Mouse (Mus musculus) small intestine, adult 2 months (tissue): Measurements from ENCODE around the gene Col5a3. TPM values are rescaled to one million over a fixed set of nuclear protein-coding genes. Genes with fewer than 3 reads are reported as not detected.

Experiments used
- H3K27ac ChIP-seq: fragments of 200-500 bp; 2 replicates; pipeline ENCODE4 v1.5.1; 2012; ENCODE audit warnings: low read depth, low read length, control low read depth, inconsistent platforms; ENCODE audit not compliant: insufficient read depth
- H3K27me3 ChIP-seq: fragments of 200-500 bp; 2 replicates; pipeline ENCODE4 v1.6.1; 2012; ENCODE audit warnings: mild to moderate bottlenecking, moderate library complexity, low read length, inconsistent platforms; ENCODE audit not compliant: control insufficient read depth, insufficient read depth
- H3K36me3 ChIP-seq: fragments of 200-500 bp; 2 replicates; pipeline ENCODE4 v1.6.1; 2012; ENCODE audit warnings: mild to moderate bottlenecking, low read length, control low read depth, inconsistent platforms; ENCODE audit not compliant: control insufficient read depth, insufficient read depth
- H3K4me1 ChIP-seq: fragments of 200-500 bp; 2 replicates; pipeline ENCODE4 v1.6.1; 2012; ENCODE audit warnings: low read length, inconsistent platforms, mixed read lengths; ENCODE audit not compliant: control insufficient read depth, insufficient read depth, insufficient read length
- H3K4me3 ChIP-seq: fragments of 200-500 bp; 2 replicates; pipeline ENCODE4 v1.5.1; 2012; ENCODE audit warnings: low read depth, mild to moderate bottlenecking, control low read depth, inconsistent platforms, low read length, moderate library complexity
- CTCF ChIP-seq: fragments of 200-500 bp; IDR thresholded peaks from 2 replicates; pipeline ENCODE4 v1.5.1; 2012; ENCODE audit warnings: low read depth, mild to moderate bottlenecking, control low read depth, inconsistent platforms, low read length, moderate library complexity, mixed read lengths; ENCODE audit not compliant: insufficient replicate concordance, insufficient read length; ENCODE audit errors: extremely low read depth
- POLR2A ChIP-seq: fragments of 200-500 bp; IDR thresholded peaks from 2 replicates; pipeline ENCODE4 v1.6.1; 2012; ENCODE audit warnings: low read depth, mild to moderate bottlenecking, control low read depth, inconsistent platforms, low read length, moderate library complexity
- WGBS: fragments of 180-500 bp; shearing (Covaris S2); methylation state at CpG from one replicate; pipeline ENCODE4 v1.1.7; 2018; 5-methylcytosine and 5-hydroxymethylcytosine counted together
- polyA plus RNA-seq: library from polyadenylated mRNA; depleted of rRNA; stranded (reverse); fragments of >200 nt; gene quantifications from 2 replicates; pipeline ENCODE4 v1.2.3, GENCODE M21; 2012

Gene Col5a3
- polyA plus RNA-seq, 1 experiment: 2.1 TPM

- H3K27ac ChIP-seq: no peak overlapping the region
- WGBS: 46% methylated on average over 3 of the region's 3 CpGs
- no peaks in the 10 kb centered on the region for H3K4me1 ChIP-seq
- no peak overlapping the region for H3K4me3 ChIP-seq
- no peak for TF ChIP-seq POLR2A
- TF ChIP-seq CTCF: no peak
- H3K36me3 ChIP-seq: no peaks in the 10 kb centered on the region
- H3K27me3 ChIP-seq: no peaks in the 10 kb centered on the region
These were observed 33.6 kb downstream of the Col5a3 start for GRCm38 (mm10) chr9:20781286-20781685.

GRCm38 (mm10) chr9:20765274-20765673 lies 49.6 kb downstream of the Col5a3 start:
- TF ChIP-seq CTCF (no peak), POLR2A (no peak)
- no peak overlapping the region for H3K4me3 ChIP-seq
- no peak overlapping the region for H3K27ac ChIP-seq
- no peaks in the 10 kb centered on the region for H3K36me3 ChIP-seq
- no peaks in the 10 kb centered on the region for H3K27me3 ChIP-seq
- H3K4me1 ChIP-seq: no peaks in the 10 kb centered on the region
- WGBS: 52% methylated on average over 2 of the region's 2 CpGs

GRCm38 (mm10) chr9:20763099-20763498 lies 51.8 kb downstream of the Col5a3 start:
- Histone ChIP-seq H3K27ac (no peak overlapping the region), H3K27me3 (no peaks in the 10 kb centered on the region), H3K4me1 (no peaks in the 10 kb centered on the region), H3K36me3 (no peaks in the 10 kb centered on the region), H3K4me3 (no peak overlapping the region)
- WGBS: 74% methylated on average over 1 of the region's 1 CpGs
- no peak for TF ChIP-seq POLR2A
- TF ChIP-seq CTCF: no peak

- no peaks in the 10 kb centered on the region for H3K4me1 ChIP-seq
- H3K36me3 ChIP-seq: no peaks in the 10 kb centered on the region
- H3K27ac ChIP-seq: no peak overlapping the region
- no peak for TF ChIP-seq CTCF
- no peak for TF ChIP-seq POLR2A
- 47% methylated on average over 7 of the region's 7 CpGs for WGBS
- no peak overlapping the region for H3K4me3 ChIP-seq
- no peaks in the 10 kb centered on the region for H3K27me3 ChIP-seq
These were observed 52.5 kb downstream of the Col5a3 start for GRCm38 (mm10) chr9:20762197-20762961.

GRCm38 (mm10) chr9:20761388-20761787 lies 53.5 kb downstream of the Col5a3 start:
- H3K27me3 ChIP-seq: no peaks in the 10 kb centered on the region
- H3K27ac ChIP-seq: no peak overlapping the region
- no peaks in the 10 kb centered on the region for H3K4me1 ChIP-seq
- 62% methylated on average over 3 of the region's 3 CpGs for WGBS
- TF ChIP-seq CTCF (no peak), POLR2A (no peak)
- no peak overlapping the region for H3K4me3 ChIP-seq
- no peaks in the 10 kb centered on the region for H3K36me3 ChIP-seq

GRCm38 (mm10) chr9:20760813-20761212 lies 54.1 kb downstream of the Col5a3 start:
- Histone ChIP-seq H3K36me3 (no peaks in the 10 kb centered on the region), H3K27ac (no peak overlapping the region), H3K4me3 (no peak overlapping the region), H3K4me1 (no peaks in the 10 kb centered on the region), H3K27me3 (no peaks in the 10 kb centered on the region)
- TF ChIP-seq CTCF (no peak), POLR2A (no peak)
- 40% methylated on average over 12 of the region's 12 CpGs for WGBS

GRCm38 (mm10) chr9:20758896-20759295 lies 56.0 kb downstream of the Col5a3 start:
- TF ChIP-seq POLR2A: no peak
- no peak for TF ChIP-seq CTCF
- no peak overlapping the region for H3K27ac ChIP-seq
- no peaks in the 10 kb centered on the region for H3K27me3 ChIP-seq
- no peaks in the 10 kb centered on the region for H3K36me3 ChIP-seq
- H3K4me3 ChIP-seq: no peak overlapping the region
- 89% methylated on average over 6 of the region's 6 CpGs for WGBS
- no peaks in the 10 kb centered on the region for H3K4me1 ChIP-seq
